In genomic region chr12:99564301-99564910, GRCm38 (mm10) we compare ENCODE assay signal across 8 mouse cellular contexts. TPM values are rescaled to one million over a fixed set of nuclear protein-coding genes. Genes with fewer than 3 reads are reported as not detected.
DNase-seq lines count a peak whose midpoint lies in the region; ATAC-seq and TF ChIP-seq lines count a peak whose summit lies in the region.

No protein-coding gene starts in this region.

- no peak overlapping the region for H3K4me3 ChIP-seq in intestine, embryonic 16.5 days (ENCODE audit: low read length)
- no peak overlapping the region for H3K4me3 ChIP-seq in myocyte

- no peak overlapping the region for H3ac ChIP-seq in myocyte (ENCODE audit: control insufficient read depth, insufficient read length)

- no peak overlapping the region for H3K27ac ChIP-seq in intestine, embryonic 16.5 days (ENCODE audit: low read length)

- H3K36me3 ChIP-seq in intestine, embryonic 16.5 days (ENCODE audit: control insufficient read depth, insufficient read depth, low read length) = no peaks in the 10 kb centered on the region
- no peaks in the 10 kb centered on the region for H3K36me3 ChIP-seq in myocyte (ENCODE audit: control insufficient read depth, insufficient read depth)

- peaks cover 14% of the 10 kb centered on the region for H3K4me1 ChIP-seq in intestine, embryonic 16.5 days (ENCODE audit: control insufficient read depth, insufficient read depth, low read length)

- no peaks in the 10 kb centered on the region for H3K79me2 ChIP-seq in myocyte (ENCODE audit: control insufficient read depth, insufficient read depth)

- 37% methylated on average over 9 of the region's 9 CpGs for whole genome bisulfite sequencing in intestine, embryonic 16.5 days

- peak; percentile 25 for DNase-seq in cerebellum, adult 9-10 months
- no peak for DNase-seq in cerebellum, adult 11 months
- peak; percentile 32 for DNase-seq in thymus, postnatal 14 days
- no peak for DNase-seq in thymus, postnatal 36 days
- DNase-seq in cerebellum, adult 8-10 months = no peak
- DNase-seq in adrenal gland, postnatal 10 days = no peak

- H3K27me3 ChIP-seq in intestine, embryonic 16.5 days (replicated peaks; ENCODE audit: control insufficient read depth, insufficient read depth, low read length) = no peaks in the 10 kb centered on the region
- H3K27me3 ChIP-seq in myocyte (ENCODE audit: control insufficient read depth, insufficient read depth, insufficient read length) = no peaks in the 10 kb centered on the region

- H3K9me3 ChIP-seq in intestine, embryonic 16.5 days (ENCODE audit: control insufficient read depth, low read length) = no peaks in the 10 kb centered on the region

- no peak for TF ChIP-seq POLR2A in myocyte (IDR thresholded peaks at IDR 0.05; ENCODE audit: insufficient read length, low read depth)

- no peak overlapping the region for H3K9ac ChIP-seq in intestine, embryonic 16.5 days (ENCODE audit: low read depth, low read length)

- ATAC-seq in intestine, embryonic 16.5 days = no peak

- peak overlapping the region; percentile 16 for H3K4me2 ChIP-seq in intestine, embryonic 16.5 days (ENCODE audit: low read depth, low read length)
- H3K4me2 ChIP-seq in myocyte (ENCODE audit: low read depth) = peak overlapping the region; percentile 15

TF ChIP-seq in myocyte, 11 proteins besides CTCF, POLR2A, EP300 and RAD21:
- TF ChIP-seq MYOD1 (IDR thresholded peaks at IDR 0.05; ENCODE audit: control insufficient read depth in 1 of 3, insufficient read length in 2 of 3, low read depth in 2 of 3) (no peak), REST (IDR thresholded peaks at IDR 0.05; ENCODE audit: insufficient read depth, insufficient read length) (no peak), SRF (IDR thresholded peaks at IDR 0.05; ENCODE audit: control insufficient read depth, insufficient read length, low read depth) (no peak), USF1 (IDR thresholded peaks at IDR 0.05; ENCODE audit: low read depth) (no peak), POLR2AphosphoS2 (IDR thresholded peaks at IDR 0.05; ENCODE audit: insufficient read length, low read depth) (no peak), MYOG (IDR thresholded peaks at IDR 0.05; ENCODE audit: control insufficient read depth in 1 of 3, insufficient read depth in 1 of 3, insufficient read length in 2 of 3, low read depth in 2 of 3) (no peak), MAX (IDR thresholded peaks at IDR 0.05; ENCODE audit: low read depth) (no peak), E2F4 (IDR thresholded peaks at IDR 0.05; ENCODE audit: insufficient read depth) (no peak), CEBPB (IDR thresholded peaks at IDR 0.05; ENCODE audit: insufficient read depth, poor library complexity, severe bottlenecking) (no peak), TCF3 (IDR thresholded peaks at IDR 0.05; ENCODE audit: insufficient read length, low read depth) (no peak), TCF12 (IDR thresholded peaks at IDR 0.05; ENCODE audit: insufficient read depth, poor library complexity, severe bottlenecking) (no peak)
TF ChIP-seq in myocyte: peak in this region for 0.

RNA-seq across cellular contexts. Expression of gene Foxn3, which starts 1.0 kb away (rescaled TPM):
- 43.0 and 45.2 TPM in 2 replicates for polyA plus RNA-seq in intestine, embryonic 16.5 days (2015; fragmentation: Nextera tagmentation; extraction: Ambion mirVana)
- 5.8 TPM for polyA plus RNA-seq in myocyte (2012; fragmentation: generic; extraction: Trizol)
- total RNA-seq in adrenal gland, postnatal 10 days (2021) = 10 to 100 TPM; 77.7 to 98.2 TPM

Comparison
In these comparisons a context has a peak if more than half of its experiments do, and no peak if none do; other contexts are left out.
1. DNase-seq: peak in cerebellum, adult 9-10 months (single experiment) and thymus, postnatal 14 days (single experiment); none in cerebellum, adult 11 months (single experiment), thymus, postnatal 36 days (0 of 2), cerebellum, adult 8-10 months (single experiment) and adrenal gland, postnatal 10 days (single experiment).